Mouse (Mus musculus): ENCODE measurements around the gene Cyb5r4. TPM values are rescaled to one million over a fixed set of nuclear protein-coding genes. Genes with fewer than 3 reads are reported as not detected.

Gene Cyb5r4
- total and polyA plus RNA-seq, 2 experiments from 2014 or later: 23.5 to 33.4 TPM

DNA sequence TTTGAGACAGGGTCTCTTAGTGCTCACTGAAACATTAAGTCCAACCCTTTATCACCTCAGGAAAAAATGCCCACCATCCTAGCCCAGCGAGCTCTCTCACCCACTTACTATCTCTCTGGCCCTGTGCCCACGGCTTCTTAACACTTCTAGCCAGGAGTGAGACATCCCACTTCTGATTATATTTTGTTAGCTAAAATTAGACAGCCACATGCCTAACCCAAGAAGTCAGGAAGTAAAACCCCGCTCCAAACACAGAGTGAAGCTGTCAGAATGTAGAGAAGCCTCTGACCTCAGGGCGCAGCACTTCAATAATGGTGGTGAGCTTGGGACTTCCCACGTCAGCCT, 16.4 kb upstream of the Cyb5r4 start:
- TF ChIP-seq EP300 (IDR thresholded peaks at IDR 0.05; ENCODE audit: low read depth): no peak
- TF ChIP-seq CTCF (IDR thresholded peaks at IDR 0.05; ENCODE audit: low read depth): no peak
- Histone ChIP-seq H3K27ac (ENCODE audit: low read depth) (peak overlapping the region; percentile 72), H3K4me3 (ENCODE audit: low read depth, low read length) (no peak overlapping the region), H3K4me2 (ENCODE audit: low read depth, low read length) (peak overlapping the region; percentile 23; the same call in 1 of the 2 replicates), H3K9me3 (replicated peaks; ENCODE audit: control insufficient read depth, low read length) (no peaks in the 10 kb centered on the region), H3K9ac (replicated peaks; ENCODE audit: low read depth, low read length) (no peak overlapping the region), H3K4me1 (ENCODE audit: control insufficient read depth, insufficient read depth) (peaks cover 16% of the 10 kb centered on the region; the same call in 1 of the 2 replicates), H3K36me3 (replicated peaks; ENCODE audit: control insufficient read depth, insufficient read depth, low read length) (no peaks in the 10 kb centered on the region), H3K27me3 (ENCODE audit: control insufficient read depth, insufficient read depth, low read length) (no peaks in the 10 kb centered on the region)
- DNase-seq (ENCODE audit: low spot score): peak; percentile 58
- ATAC-seq (ENCODE audit: insufficient read depth, low read depth): peak; percentile 86
- WGBS: 6% methylated on average over 5 of the region's 5 CpGs

DNA sequence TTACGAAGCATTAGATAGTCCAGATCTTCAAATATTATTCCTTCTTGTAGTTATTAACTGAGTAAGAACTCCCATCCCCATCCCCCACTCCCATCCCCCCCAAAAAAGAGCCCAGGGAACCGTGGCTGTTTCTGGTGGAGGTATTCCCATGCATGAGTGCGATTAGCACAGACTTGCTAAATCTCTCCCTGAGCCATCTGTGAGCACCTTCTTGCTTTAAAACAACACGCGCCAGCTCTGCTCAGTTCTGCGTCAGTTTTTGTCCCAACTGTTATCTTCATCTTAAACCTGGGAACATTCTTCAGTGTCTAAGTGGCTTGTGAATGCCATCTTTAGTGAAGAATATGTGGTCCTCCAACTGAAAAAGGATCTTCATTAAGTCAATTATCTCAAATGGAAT, 13.3 kb upstream of the Cyb5r4 start:
- DNase-seq (ENCODE audit: low spot score): no peak
- Histone ChIP-seq H3K9me3 (replicated peaks; ENCODE audit: control insufficient read depth, low read length) (no peaks in the 10 kb centered on the region), H3K4me1 (ENCODE audit: control insufficient read depth, insufficient read depth) (peaks cover 16% of the 10 kb centered on the region; the same call in 1 of the 2 replicates), H3K4me2 (ENCODE audit: low read depth, low read length) (no peak overlapping the region), H3K4me3 (ENCODE audit: low read depth, low read length) (no peak overlapping the region), H3K27me3 (ENCODE audit: control insufficient read depth, insufficient read depth, low read length) (peaks cover 3% of the 10 kb centered on the region; the same call in 1 of the 2 replicates), H3K36me3 (replicated peaks; ENCODE audit: control insufficient read depth, insufficient read depth, low read length) (no peaks in the 10 kb centered on the region), H3K27ac (ENCODE audit: low read depth) (no peak overlapping the region), H3K9ac (replicated peaks; ENCODE audit: low read depth, low read length) (no peak overlapping the region)
- no peak for ATAC-seq (ENCODE audit: insufficient read depth, low read depth)
- 62% methylated on average over 6 of the region's 6 CpGs for WGBS
- TF ChIP-seq EP300 (IDR thresholded peaks at IDR 0.05; ENCODE audit: low read depth): no peak
- no peak for TF ChIP-seq CTCF (IDR thresholded peaks at IDR 0.05; ENCODE audit: low read depth)

DNA sequence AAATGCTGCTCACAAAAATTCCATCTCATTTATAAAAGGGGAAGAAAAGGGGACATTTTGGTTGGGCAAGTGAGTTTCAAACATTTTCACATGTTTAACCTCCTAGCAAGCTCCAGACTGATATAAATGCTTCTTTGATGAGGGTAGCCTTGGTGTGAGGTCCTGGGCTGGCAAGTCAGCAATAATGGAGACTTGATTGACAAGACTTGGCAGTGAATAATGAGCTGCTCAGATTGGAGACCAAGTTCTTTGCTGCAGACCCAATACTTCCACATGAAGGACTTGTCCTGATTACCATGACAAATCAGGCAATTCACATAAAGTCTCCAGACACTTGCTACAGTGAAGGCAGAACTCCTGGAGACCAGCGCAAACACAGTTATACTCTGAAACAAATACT, 12.9 kb upstream of the Cyb5r4 start:
- Histone ChIP-seq H3K27ac (ENCODE audit: low read depth) (no peak overlapping the region), H3K4me2 (ENCODE audit: low read depth, low read length) (no peak overlapping the region), H3K4me3 (ENCODE audit: low read depth, low read length) (no peak overlapping the region), H3K36me3 (replicated peaks; ENCODE audit: control insufficient read depth, insufficient read depth, low read length) (no peaks in the 10 kb centered on the region), H3K4me1 (ENCODE audit: control insufficient read depth, insufficient read depth) (peaks cover 16% of the 10 kb centered on the region; the same call in 1 of the 2 replicates), H3K9me3 (replicated peaks; ENCODE audit: control insufficient read depth, low read length) (no peaks in the 10 kb centered on the region), H3K27me3 (ENCODE audit: control insufficient read depth, insufficient read depth, low read length) (peaks cover 5% of the 10 kb centered on the region), H3K9ac (replicated peaks; ENCODE audit: low read depth, low read length) (no peak overlapping the region)
- WGBS: 98% methylated on average over 1 of the region's 1 CpGs
- DNase-seq (ENCODE audit: low spot score): no peak
- ATAC-seq (ENCODE audit: insufficient read depth, low read depth): no peak
- TF ChIP-seq CTCF (IDR thresholded peaks at IDR 0.05; ENCODE audit: low read depth) (no peak), EP300 (IDR thresholded peaks at IDR 0.05; ENCODE audit: low read depth) (no peak)

DNA sequence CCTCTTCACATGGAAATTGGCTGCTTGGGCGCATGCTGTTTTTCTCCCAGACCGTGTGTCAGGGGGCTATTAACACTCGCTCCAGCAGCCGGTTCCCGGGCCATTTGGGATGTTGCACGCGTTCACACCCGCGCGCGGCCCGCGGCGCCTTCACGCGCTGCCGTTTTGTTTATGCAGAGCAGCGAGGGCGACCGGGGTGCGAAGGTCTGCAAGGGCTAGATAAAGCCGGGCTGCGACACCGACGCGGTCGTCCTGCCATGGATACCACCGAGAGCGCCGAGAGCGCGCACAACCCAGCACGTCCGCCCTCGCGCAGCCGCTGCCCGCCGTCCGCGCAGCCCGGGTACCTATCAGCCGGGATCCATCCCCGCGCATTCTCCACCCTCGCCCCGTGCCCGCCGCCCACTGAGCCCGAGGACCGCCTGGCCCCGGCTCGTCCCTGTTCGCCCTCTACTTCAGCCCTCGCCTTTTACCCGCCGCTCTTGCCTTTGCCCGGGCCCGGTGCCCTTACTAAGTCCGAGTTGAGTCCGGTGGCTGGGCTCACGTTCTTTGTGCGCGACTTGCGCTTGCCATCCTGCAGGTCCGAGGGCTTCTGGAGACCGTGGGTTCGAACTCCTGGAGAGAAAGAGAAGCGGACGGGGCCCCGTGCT, 6.4 kb upstream of the Cyb5r4 start, which contains the start of gene Ripply2:
TSS of gene Ripply2 (plus strand) at position 250 of the 650 bp plus-strand sequence.
- ATAC-seq (ENCODE audit: insufficient read depth, low read depth) (no peak), DNase-seq (ENCODE audit: low spot score) (no peak)
- Histone ChIP-seq H3K9me3 (replicated peaks; ENCODE audit: control insufficient read depth, low read length) (no peaks in the 10 kb centered on the region), H3K4me1 (ENCODE audit: control insufficient read depth, insufficient read depth) (0 out of 2 replicates have a peak, but pooled peaks cover 4% of the 10 kb centered on the region), H3K36me3 (replicated peaks; ENCODE audit: control insufficient read depth, insufficient read depth, low read length) (no peaks in the 10 kb centered on the region), H3K27me3 (ENCODE audit: control insufficient read depth, insufficient read depth, low read length) (peaks cover 27% of the 10 kb centered on the region), H3K4me2 (ENCODE audit: low read depth, low read length) (peak within 1 kb of the TSS; percentile 74), H3K4me3 (ENCODE audit: low read depth, low read length) (peak within 1 kb of the TSS; percentile 52), H3K27ac (ENCODE audit: low read depth) (no peak within 1 kb of the TSS), H3K9ac (replicated peaks; ENCODE audit: low read depth, low read length) (no peak within 1 kb of the TSS)
- 1% methylated on average over 67 of the region's 71 CpGs for WGBS
- no peak for TF ChIP-seq CTCF (IDR thresholded peaks at IDR 0.05; ENCODE audit: low read depth)
- no peak for TF ChIP-seq EP300 (IDR thresholded peaks at IDR 0.05; ENCODE audit: low read depth)

DNA sequence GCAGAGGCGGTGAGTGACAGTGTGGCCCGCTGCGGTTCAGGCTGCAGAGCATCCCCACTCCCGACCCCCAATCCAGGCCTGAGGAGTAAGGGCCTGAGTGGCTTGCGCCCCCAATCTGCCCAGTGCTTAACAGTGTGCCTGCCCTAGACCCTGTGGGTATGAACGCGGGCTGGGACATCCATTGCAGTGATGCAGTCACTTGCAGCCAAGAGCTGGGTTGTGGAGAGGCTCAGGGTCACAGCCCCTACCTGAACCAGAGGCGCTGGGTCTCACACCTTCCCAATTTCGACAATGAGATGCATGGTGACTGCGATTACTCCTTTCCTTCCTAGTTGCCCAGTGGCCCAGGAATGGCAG, 5.9 kb upstream of the Cyb5r4 start:
- TF ChIP-seq CTCF (IDR thresholded peaks at IDR 0.05; ENCODE audit: low read depth) (no peak), EP300 (IDR thresholded peaks at IDR 0.05; ENCODE audit: low read depth) (no peak)
- no peak for ATAC-seq (ENCODE audit: insufficient read depth, low read depth)

DNA sequence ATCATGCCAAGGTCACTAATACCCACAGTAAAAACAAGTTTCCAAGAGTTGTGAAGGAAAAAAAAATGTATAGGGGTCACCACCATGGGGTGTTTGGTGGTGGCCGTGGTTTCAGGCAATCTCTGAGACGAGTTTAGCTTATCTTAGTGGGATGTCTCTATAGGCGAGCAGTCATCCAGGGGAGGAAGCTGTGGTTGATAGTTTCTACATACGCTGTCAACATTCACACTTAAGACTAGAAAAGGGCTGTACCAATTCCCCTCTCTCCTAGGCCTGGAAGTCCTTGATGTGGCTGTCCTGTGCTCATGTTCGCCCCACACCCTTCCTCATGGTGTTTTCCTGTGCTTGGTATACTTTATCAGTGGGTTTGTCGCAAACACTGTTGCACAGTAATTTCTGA, 4.0 kb downstream of the Cyb5r4 start:
- H3K36me3 ChIP-seq (replicated peaks; ENCODE audit: control insufficient read depth, insufficient read depth, low read length): peaks cover 10% of the 10 kb centered on the region; the same call in 1 of the 2 replicates
- H3K27me3 ChIP-seq (ENCODE audit: control insufficient read depth, insufficient read depth, low read length): no peaks in the 10 kb centered on the region
- H3K27ac ChIP-seq (ENCODE audit: low read depth): no peak overlapping the region
- no peak overlapping the region for H3K9ac ChIP-seq (replicated peaks; ENCODE audit: low read depth, low read length)
- H3K9me3 ChIP-seq (replicated peaks; ENCODE audit: control insufficient read depth, low read length): no peaks in the 10 kb centered on the region
- 52% methylated on average over 6 of the region's 6 CpGs for WGBS
- H3K4me2 ChIP-seq (ENCODE audit: low read depth, low read length): no peak overlapping the region
- peaks cover 9% of the 10 kb centered on the region; the same call in 1 of the 2 replicates for H3K4me1 ChIP-seq (ENCODE audit: control insufficient read depth, insufficient read depth)
- DNase-seq (ENCODE audit: low spot score): no peak
- H3K4me3 ChIP-seq (ENCODE audit: low read depth, low read length): no peak overlapping the region
- TF ChIP-seq EP300 (IDR thresholded peaks at IDR 0.05; ENCODE audit: low read depth): no peak
- TF ChIP-seq CTCF (IDR thresholded peaks at IDR 0.05; ENCODE audit: low read depth): no peak
- no peak for ATAC-seq (ENCODE audit: insufficient read depth, low read depth)

More for the DNA sequence above, 5.9 kb upstream of the Cyb5r4 start:
- DNase-seq (ENCODE audit: low spot score): no peak
- Histone ChIP-seq H3K36me3 (replicated peaks; ENCODE audit: control insufficient read depth, insufficient read depth, low read length) (no peaks in the 10 kb centered on the region), H3K9me3 (replicated peaks; ENCODE audit: control insufficient read depth, low read length) (no peaks in the 10 kb centered on the region), H3K4me1 (ENCODE audit: control insufficient read depth, insufficient read depth) (0 out of 2 replicates have a peak, but pooled peaks cover 4% of the 10 kb centered on the region), H3K4me2 (ENCODE audit: low read depth, low read length) (peak overlapping the region; percentile 74), H3K27ac (ENCODE audit: low read depth) (no peak overlapping the region), H3K27me3 (ENCODE audit: control insufficient read depth, insufficient read depth, low read length) (peaks cover 27% of the 10 kb centered on the region), H3K9ac (replicated peaks; ENCODE audit: low read depth, low read length) (no peak overlapping the region), H3K4me3 (ENCODE audit: low read depth, low read length) (peak overlapping the region; percentile 52)
- WGBS: 16% methylated on average over 10 of the region's 10 CpGs

Measured in heart, postnatal 0 days (tissue).